Mouse (Mus musculus) activated CD4-positive, CD25-positive, alpha-beta regulatory T cell, adult 4 months (primary cell): Measurements from ENCODE around the gene Rnf11. TPM values are rescaled to one million over a fixed set of nuclear protein-coding genes. Genes with fewer than 3 reads are reported as not detected.

Experiments
- ATAC-seq: one replicate; pipeline ENCODE4 v1.8.0; 2017
- polyA plus RNA-seq, 2 experiments: library from polyadenylated mRNA; unstranded; fragments of 100-300 nt; shearing (Covaris generic); gene quantifications; one replicate each; pipeline ENCODE4 v1.2.1; 2017

Rnf11 gene
- polyA plus RNA-seq, 2 experiments from 2014 or later, result 4.4 to 6.9 TPM

DNA sequence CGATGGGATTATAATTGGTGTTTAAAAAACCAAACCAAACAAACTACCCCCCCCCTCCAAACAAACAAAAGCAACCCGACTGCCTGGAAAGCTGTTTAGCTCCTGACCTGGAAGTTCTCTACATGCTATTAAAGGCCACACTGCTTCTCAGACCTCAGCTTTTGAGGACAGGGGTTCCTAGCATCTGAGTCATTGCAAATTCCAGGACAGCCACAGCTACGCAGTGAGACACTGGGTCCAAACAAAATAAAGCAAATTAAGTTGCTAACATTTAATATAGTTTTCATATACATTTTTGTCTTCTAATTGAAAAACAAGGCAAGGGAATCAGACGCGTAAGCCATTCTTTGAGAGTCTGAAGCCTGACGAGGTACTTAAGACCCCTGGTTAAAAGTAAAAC is 40.1 kb downstream of the Rnf11 start:
- no peak for ATAC-seq

DNA sequence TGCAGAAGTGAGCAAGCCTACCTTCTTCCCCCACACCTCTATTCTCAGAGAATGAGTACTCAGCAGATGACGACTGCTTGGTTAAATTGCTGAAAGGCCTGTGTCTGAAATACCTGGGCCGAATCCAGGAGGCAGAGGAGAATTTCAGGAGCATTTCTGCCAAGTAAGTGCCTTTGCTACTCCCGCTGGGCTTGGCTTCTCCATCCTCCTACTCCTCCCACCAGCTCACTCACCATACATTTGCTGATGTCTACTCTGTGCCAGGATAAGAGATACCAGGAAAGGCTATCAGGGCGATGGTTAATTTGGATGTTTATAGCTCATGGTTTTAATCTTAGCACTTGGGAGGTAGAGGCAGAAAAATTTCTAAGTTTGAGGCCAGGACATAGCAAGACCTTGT is 41.9 kb downstream of the Rnf11 start:
- ATAC-seq, result no peak

DNA sequence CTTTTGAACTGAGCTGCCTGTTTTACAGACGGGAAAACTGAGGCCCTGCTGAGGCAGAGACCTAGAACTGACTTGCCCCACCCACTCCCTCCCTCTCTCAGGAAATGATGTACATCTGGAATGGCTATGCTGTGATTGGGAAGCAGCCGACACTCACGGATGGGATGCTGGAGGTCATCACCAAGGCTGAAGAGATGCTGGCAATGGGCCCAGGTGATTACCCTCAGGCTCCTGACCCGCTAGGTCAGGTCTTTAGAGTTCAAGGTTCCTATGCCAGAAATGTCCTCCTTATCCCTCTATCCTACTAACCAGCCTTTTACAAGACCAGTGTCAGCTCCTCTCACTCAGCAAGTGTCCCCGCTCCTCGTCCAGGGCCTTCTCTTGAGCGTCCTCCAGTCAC is 42.4 kb downstream of the Rnf11 start:
- no peak for ATAC-seq

DNA sequence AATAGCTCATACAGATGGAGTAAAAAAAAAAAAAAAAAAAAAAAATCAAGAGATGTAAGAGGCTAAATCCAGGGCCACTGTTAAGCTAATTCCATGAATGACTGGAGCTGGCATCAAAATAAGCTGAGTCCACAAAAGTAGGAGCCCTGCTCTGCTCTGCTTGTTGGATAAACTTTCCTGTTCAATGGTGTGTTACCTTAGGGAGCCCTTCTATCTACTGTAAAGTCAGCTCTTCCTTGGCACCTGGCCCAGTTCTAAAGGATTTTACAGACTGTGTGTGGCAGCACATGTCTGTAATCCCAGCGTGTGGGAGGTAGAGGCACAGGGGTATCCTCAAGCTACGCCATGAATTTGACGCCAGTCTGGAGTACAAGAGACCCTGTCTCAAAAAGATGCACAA is 43.5 kb downstream of the Rnf11 start:
- ATAC-seq, result no peak

DNA sequence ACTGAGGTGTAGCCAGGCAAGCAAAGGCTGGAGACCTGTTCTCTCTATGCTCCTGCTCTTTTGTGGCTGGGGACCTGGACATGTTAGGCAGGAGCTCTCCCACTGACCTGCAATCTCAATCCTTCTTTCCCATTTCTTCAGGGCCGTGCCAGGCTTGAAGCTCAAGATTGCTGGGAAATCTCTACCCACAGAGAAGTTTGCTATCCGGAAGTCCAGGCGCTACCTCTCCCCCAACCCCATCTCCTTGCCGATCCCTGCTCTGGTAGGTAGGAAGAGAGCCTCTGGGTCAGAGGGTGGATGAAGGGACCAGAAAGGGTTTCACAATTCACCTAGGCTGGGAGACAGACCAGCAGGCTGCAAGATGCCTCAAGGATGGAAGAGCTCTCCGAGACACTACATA is 44.1 kb downstream of the Rnf11 start:
- ATAC-seq, result no peak

DNA sequence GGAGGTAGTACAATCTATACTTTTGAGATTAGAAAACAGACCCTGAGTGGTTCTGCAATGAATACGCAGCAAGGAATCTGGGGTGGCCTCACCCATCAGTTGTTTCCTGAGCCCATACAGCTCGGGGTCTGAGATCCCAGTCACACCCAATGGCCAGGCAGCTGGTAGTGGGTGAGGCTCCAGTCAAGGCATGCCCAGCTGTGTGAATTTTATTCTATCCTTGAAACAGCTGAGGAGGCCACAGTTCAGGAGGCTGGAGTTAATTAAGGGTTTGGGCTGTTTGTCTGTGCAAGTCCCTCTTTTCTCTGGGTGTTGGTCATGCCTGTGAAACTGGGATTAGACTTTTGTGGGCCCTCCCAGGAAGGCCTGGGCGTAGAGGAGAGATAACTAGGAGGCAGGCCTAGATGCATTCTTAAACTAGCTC is 44.7 kb downstream of the Rnf11 start:
- ATAC-seq, result no peak

DNA sequence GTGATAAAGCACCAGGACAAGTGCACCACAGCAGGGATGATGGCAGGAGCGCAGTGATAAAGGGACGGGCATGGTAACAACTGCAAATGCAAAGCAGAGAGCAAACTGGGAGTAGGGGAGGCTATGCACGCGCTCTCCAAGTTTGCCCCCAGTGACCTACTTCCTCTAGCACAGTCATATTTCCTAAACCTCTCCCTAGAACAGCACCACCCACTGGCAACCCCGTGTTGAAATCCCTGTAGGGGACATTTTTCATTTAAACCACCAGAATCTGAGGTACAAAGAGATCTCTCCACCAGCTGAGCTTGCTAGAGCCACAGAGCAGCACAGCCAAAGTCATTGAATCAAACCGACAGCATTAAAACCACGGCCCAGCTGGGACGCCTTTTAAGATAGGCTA is 45.4 kb downstream of the Rnf11 start:
- no peak for ATAC-seq

DNA sequence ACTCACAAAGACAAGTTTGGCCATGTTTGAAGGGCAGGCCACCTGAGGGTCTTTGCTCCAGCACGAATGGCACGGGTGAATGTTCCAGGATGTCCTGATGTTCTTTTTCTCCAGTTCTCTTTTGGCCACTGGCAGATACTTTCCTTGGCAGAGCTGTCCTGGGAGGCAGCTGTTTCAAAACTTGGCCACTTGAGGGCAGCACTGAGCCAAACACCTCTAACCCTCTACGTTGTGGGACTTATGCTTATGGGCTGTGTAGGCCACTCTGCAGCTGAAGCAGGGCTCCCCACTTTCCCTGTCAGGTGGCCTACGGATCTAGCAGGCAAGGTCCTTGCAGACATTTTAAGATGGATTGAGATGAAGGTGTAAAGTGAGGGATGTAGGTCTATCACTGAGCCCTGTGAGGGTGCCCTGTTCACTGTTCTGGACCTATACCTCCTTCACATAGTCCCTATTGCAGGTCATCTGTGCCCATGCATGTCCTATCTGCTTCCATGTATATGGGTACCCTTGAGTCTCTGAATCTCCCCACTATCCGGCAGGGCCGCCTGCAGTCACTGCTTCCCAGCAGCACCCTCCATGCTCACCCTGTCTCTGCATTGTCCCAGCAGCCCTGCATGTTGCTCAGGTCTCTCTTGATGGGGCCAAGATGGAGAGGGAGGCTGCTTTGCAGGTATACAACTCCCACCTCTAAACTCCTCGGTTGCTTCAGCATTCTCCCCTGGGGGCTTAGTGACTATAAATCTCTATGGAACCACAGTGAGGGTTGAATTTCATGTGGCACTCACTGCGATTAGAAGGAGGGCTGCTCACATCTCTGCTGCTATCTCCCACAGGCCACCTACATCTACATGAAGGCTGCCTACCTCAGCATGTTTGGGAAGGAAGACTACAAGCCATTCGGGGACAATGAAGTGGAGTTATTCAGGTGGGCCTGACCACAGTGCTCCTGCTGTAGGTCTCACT is 46.3 kb downstream of the Rnf11 start:
- ATAC-seq, result peak; percentile 79

DNA sequence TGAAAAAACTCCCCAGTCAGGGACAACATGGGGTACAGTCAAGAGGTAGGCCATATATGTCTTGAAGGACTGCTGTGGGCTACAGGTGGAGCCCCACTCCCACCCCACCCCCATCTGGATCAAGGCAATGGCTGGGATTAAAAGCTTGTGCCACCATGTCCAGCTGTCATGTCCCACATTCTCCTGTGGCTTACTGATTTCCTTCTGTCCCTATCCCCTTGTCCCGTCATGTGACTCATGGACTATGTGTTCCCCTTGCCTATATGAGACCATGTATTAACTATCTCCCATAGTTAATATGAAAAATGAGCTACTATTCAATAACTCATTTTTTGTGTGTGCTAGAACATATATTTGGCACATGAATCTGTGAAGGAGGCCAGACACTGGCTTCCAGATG is 50.3 kb downstream of the Rnf11 start:
- ATAC-seq, result no peak

DNA sequence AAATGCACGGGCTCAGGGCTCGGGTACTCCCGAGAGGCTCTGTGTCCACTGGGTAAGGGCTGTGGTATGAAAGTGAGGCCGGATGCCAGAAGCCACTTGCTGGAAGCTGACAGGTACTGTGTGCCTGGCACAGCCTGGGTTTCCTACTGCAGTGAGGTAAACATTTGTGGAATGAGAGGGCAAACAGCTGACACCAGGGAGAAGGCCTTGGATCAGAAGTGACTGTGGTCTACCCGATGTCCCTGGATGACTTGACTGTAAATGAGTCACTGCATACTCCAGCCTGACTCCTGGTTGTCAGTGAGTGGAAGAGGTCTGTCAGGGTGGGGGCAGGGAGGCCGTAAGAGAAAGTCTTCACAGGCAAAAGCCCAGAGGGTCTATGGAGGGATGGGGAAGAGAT is 50.9 kb downstream of the Rnf11 start:
- no peak for ATAC-seq

DNA sequence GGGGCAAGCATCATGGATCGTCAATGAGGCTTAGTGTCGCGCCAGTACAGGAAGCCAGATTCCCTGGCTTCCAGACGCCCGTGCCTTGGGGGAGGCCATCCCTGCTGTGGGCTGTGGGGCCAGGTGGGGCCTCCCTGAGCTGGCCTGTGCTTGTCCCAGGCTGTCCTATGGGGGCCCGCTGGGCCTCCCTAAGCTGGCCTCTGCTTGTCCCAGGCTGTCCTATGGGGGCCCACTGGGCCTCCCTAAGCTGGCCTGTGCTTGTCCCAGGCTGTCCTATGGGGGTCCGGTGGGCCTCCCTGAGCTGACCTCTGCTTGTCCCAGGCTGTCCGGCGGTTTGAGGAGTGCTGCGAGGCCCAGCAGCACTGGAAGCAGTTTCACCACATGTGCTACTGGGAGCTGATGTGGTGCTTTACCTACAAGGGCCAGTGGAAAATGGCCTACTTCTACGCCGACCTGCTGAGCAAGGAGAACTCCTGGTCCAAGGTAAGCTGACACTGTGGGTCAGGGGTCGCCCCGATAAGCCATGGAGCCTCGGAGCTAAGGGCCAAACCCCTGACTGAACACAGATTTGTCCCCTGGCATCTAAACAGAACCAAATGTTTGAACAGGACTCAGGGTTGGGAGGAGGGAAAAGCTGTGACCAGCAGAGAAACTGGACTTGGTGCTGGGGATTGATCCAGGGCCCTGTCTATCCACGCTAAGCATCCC is 51.7 kb downstream of the Rnf11 start:
- ATAC-seq, result no peak

DNA sequence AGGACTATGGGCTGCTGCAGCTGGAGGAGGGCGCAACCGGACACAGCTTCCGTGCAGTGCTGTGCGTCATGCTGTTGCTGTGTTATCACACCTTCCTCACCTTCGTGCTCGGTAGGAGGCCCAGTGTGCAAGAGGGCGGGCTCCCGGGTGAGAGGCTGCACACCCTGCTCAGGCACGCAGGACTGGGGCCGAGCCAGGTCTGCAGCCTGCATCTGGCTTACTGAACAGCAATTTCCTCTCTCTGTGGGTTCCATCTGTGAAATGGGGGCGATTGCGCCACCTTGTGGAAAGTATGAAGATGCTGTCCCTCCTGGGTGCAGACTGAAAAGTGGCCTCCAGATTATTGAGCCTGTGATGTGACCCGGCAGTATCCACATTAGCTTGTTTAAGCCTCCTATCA is 53.7 kb downstream of the Rnf11 start:
- ATAC-seq, result no peak

DNA sequence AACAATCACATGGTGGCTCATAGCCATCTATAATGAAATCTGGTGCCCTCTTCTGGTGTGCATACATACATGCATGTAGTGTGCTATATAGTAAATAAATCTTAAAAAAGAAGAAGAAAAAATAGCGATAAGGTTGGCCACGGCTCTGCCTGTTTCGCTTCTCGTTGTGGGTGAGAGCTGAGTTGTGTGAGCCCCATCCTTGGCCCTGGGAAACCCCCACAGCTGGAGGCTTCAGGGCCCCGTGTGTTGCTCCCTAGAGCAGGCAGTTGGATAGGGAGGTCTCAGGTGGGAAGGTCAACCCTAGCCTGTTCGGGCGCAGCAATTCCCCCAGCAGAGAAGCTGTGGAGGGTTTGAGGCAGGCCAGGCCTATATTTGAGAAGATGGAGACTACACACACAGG is 54.3 kb downstream of the Rnf11 start:
- ATAC-seq, result no peak

DNA sequence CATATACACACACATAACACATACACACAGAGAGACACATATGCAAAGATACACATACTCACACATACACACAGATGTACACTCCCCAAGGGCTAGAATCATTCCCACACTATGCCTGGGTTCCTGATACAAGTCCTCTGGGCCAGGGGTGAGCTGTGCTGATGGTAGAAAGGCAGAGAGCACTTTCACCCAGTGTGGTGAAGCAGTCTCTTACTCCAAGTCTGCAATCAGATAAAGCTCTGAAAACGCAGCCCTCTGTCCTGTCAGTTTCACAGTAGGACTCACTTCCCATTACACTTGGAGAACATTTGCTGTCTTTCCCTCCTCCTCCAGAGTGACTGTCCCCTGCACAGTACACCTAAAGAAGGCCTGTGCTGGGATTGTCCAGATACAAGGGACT is 57.5 kb downstream of the Rnf11 start:
- no peak for ATAC-seq

DNA sequence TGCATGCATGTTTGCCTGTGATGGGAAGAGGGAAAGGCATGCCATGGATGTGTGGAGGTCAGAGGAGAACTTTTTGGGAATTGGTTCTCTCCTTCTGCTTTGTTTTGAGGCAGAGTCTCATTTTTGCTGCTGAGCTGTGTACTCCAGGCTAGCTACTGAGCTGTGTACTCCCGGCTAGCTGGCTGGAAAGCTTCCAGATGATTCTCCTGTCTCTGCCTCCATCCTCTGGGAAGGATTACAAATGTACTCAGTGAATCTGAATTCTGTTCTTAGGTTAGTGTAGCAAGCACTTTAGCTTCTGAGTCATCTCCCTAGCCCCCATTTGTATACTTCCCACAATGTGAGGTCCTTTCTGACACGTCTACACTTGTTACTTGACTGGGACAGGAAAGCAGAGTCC is 61.1 kb downstream of the Rnf11 start:
- no peak for ATAC-seq

DNA sequence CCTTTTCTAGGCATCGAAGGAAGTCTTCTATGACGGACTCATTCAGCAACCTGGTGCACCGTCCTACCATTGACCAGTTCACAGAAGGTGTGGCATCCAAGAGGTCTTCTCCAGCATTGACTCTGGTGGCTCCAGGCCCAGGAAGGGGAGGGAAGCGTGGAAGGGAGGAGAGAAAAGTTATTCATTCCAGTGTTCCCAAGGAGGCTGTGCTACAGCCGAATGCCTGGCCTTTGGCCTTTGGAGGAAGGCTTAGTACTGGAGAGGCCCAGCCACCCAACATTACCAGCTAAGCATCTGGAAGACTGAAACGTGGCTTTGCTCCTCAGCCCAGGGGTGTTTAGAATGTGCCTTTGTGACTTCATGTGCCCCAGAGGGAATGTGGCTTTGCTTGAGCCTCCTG is 62.1 kb downstream of the Rnf11 start:
- no peak for ATAC-seq

DNA sequence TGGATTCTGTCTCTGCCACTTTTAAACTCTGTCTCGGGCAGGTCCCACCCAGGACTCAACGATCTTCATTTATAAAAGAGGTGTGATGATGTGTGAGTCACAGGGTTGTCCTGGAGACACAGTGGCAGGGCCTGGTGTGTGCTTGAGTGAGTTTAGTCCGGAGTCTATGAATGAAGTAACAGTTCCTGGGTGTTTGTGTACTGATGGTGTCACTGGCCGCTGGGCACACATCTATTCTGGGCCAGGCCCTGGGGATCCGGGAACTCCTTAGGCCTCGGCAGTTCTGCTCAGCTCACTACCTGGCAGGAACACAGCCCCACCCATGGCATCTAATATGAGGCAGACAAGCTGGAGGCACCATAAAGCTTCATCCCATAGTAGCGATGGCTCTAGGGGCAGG is 62.9 kb downstream of the Rnf11 start:
- ATAC-seq, result no peak

DNA sequence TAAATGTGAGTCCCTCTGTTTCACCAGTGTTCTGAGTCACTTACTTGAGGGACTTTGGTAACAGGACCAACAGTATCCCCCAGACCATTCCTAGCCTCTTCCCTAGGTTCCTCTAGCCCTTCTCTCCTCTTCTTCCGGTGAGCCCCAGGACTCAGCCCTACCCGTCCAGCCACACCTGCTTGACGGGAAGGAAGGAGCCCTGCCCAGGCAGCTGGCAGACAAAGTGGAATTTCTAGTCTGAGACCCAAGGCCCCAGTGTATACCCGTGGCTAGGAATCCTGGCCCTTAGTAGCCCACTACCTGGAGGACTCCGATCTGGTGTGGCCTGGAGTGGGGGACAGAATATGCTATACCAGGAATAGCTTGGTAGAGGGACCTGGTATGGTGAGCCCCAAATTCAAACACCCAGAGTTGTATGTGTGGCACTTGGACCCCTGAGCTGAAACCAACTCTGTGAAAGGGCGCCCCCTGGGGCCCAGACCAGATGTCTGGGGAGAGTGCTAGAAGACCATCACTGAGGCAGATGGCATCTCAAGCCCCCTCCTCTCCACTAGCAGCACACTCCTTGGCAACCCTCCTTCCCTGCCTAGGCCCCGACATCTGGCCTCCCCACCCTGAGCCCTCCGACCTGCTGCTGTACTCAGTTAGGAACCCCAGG is 64.3 kb downstream of the Rnf11 start:
- no peak for ATAC-seq

DNA sequence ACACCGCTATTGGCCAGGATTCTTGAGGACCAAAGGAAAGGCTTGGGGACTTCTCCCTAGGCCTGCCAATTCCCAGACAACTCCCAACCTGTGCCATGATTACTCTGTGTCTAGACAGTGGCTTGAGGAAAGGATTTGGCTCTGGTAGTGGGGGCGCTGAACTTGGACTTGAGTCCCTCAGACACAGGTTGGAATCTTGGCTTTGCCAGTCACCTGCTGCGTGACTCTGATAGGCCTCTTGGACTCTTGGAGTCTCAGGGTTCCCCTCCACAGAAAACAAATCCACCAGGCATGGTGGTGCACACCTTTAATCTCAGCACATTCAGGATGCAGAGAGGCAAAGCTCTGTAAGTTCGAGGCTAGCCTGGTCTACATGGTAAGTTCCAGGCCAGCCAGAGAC is 65.0 kb downstream of the Rnf11 start:
- ATAC-seq, result no peak

DNA sequence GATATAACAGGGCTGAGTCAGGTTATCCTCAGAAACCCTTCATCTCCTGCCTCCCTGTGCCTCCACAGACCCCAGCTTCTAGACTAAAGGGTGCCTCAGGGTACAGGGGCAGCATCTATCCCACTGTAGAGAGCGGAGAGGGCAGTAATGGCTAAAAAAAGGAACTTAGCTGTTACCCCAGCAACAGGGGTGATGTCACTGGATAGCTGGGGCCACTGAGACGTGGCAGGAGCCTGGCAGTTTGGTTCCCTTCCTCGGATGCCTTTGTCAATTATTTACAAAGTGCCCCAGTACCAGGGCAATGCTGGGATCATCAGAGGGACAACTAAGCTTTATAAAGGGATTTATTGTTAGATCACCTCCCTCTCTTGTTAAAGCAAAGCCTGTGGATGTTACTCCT is 65.5 kb downstream of the Rnf11 start:
- ATAC-seq, result no peak

DNA sequence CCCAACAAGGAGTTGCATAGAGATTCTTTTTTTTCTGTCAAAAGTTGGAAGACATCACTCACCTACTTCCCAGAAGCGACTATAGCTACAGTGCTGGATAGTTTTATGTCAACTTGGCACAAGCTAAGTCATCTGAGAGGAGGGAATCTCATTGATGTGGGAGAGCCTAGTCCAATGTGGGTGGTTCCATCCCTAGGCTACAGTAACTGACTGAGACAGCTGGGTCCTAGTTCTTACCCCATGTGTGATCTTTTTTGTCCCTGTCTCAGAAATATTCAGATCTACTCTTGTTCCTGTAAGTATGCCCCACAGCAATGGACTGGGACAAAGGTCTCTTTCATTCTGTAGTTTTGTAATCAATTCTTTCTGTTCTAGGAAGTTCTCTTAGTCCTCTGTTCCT is 66.5 kb downstream of the Rnf11 start:
- ATAC-seq, result no peak

DNA sequence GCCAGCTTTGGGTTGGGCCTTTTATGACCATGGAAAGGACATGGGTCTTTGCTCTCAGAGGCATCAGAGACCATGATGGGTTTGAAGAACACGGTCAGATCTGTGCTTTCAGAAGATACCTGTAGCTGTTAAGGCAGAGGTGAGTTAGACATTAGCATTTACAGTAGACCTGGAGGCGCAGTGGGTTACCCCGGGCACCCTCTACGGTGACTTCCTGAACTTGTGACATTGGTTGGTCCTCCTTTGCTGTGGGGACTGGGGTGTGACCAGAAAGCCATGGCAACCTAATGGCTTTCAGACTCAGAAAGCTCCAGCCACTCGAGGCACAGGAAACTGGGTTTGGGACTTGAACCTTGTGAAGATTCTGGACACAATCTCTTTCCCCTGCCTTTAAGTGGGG is 72.3 kb downstream of the Rnf11 start:
- ATAC-seq, result no peak

DNA sequence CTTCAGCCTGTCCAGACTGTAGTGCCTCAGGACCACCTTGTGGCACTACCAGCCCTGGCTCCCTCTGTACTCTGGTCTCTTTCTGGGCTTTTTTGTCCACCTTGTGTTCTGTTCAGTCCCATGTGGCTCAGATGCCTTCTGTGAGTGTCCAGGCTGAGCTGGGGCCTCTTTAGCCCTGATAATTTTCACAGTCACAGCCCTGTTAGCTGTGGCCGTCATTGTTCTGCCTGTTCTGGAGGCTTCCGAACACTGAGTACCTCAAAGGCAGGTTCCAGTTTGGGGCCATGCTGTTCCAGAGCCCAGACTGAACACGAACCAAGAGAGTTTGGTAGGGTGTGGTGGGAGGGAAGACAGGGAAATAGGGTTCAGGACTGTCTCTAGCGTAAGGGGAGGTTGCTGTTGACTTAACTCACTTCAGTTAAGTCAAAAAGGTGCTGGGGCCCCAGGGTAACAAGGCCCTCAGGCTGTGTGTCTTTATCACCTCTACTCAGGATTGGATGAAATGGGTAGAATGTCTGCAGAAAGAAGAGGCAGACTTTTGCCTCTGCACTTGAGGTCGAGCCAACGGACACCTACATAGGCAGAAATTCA is 73.1 kb downstream of the Rnf11 start:
- ATAC-seq, result no peak
